Mouse (Mus musculus) cerebellum, adult 11 months (tissue): Measurements from ENCODE around the gene Dync1i1.

Experiments
- DNase-seq: peaks from one replicate; pipeline ENCODE4 v3.0.0; 2022

Gene Dync1i1

GRCm38 (mm10) chr6:5858901-5859598, 133.6 kb downstream of the Dync1i1 start:
- DNase-seq = no peak

- no peak for DNase-seq
These were observed 134.2 kb downstream of the Dync1i1 start for GRCm38 (mm10) chr6:5859630-5860029.

GRCm38 (mm10) chr6:5866091-5866490, 140.7 kb downstream of the Dync1i1 start:
- no peak for DNase-seq

GRCm38 (mm10) chr6:5867221-5867620, 141.8 kb downstream of the Dync1i1 start:
- no peak for DNase-seq

GRCm38 (mm10) chr6:5871060-5871459, 145.6 kb downstream of the Dync1i1 start:
- DNase-seq = no peak

- no peak for DNase-seq
These were observed 146.3 kb downstream of the Dync1i1 start for GRCm38 (mm10) chr6:5871581-5872298.

GRCm38 (mm10) chr6:5889341-5889740, 163.9 kb downstream of the Dync1i1 start:
- DNase-seq = peak; percentile 4

- DNase-seq = no peak
These were observed 185.9 kb downstream of the Dync1i1 start for GRCm38 (mm10) chr6:5911295-5911694.

- no peak for DNase-seq
These were observed 189.6 kb downstream of the Dync1i1 start for GRCm38 (mm10) chr6:5915028-5915427.

- DNase-seq = no peak
These were observed 195.2 kb downstream of the Dync1i1 start for GRCm38 (mm10) chr6:5920670-5921069.

- no peak for DNase-seq
These were observed 197.2 kb downstream of the Dync1i1 start for GRCm38 (mm10) chr6:5922676-5923075.

GRCm38 (mm10) chr6:5923148-5923547, 197.7 kb downstream of the Dync1i1 start:
- DNase-seq = no peak

GRCm38 (mm10) chr6:5930140-5930539, 204.7 kb downstream of the Dync1i1 start:
- DNase-seq = no peak

GRCm38 (mm10) chr6:5935587-5936353, 210.3 kb downstream of the Dync1i1 start:
- peak; percentile 60 for DNase-seq

- DNase-seq = no peak
These were observed 224.5 kb downstream of the Dync1i1 start for GRCm38 (mm10) chr6:5949812-5950392.

- DNase-seq = no peak
These were observed 231.0 kb downstream of the Dync1i1 start for GRCm38 (mm10) chr6:5956316-5956913.

GRCm38 (mm10) chr6:5960728-5961127, 235.3 kb downstream of the Dync1i1 start:
- no peak for DNase-seq

GRCm38 (mm10) chr6:5961960-5962359, 236.5 kb downstream of the Dync1i1 start:
- DNase-seq = no peak

GRCm38 (mm10) chr6:5966376-5966775, 240.9 kb downstream of the Dync1i1 start:
- no peak for DNase-seq

- DNase-seq = no peak
These were observed 241.5 kb downstream of the Dync1i1 start for GRCm38 (mm10) chr6:5966806-5967445.

GRCm38 (mm10) chr6:5967545-5967944, 242.1 kb downstream of the Dync1i1 start:
- DNase-seq = no peak

- DNase-seq = no peak
These were observed 244.2 kb downstream of the Dync1i1 start for GRCm38 (mm10) chr6:5969613-5970012.
